Mouse (Mus musculus) intestine, embryonic 16.5 days (tissue): ENCODE data around the gene Cib4. TPM values are rescaled to one million over a fixed set of nuclear protein-coding genes. Genes with fewer than 3 reads are reported as not detected.
A peak's percentile ranks its signal among the peaks of the same experiment; 100 is the strongest.

Experiments used
- ATAC-seq: fragments of 200-750 bp; cut with Nextera tagmentation; 2 replicates; pipeline ENCODE4 v1.8.0; 2017; ENCODE audit warnings: moderate TSS enrichment, moderate library complexity
- H3K27ac ChIP-seq: fragments of 300-500 bp; sonication (generic); 2 replicates; pipeline ENCODE4 v1.5.1; 2014; ENCODE audit warnings: mild to moderate bottlenecking, low read length
- H3K27me3 ChIP-seq: fragments of 300-500 bp; sonication (generic); replicated peaks from 2 replicates; pipeline ENCODE4 v1.6.1; 2014; ENCODE audit warnings: low read length, control low read depth, mixed read lengths; ENCODE audit not compliant: control insufficient read depth, insufficient read depth
- H3K36me3 ChIP-seq: fragments of 300-500 bp; sonication (generic); 2 replicates; pipeline ENCODE4 v1.6.1; 2014; ENCODE audit warnings: low read length, control low read depth; ENCODE audit not compliant: control insufficient read depth, insufficient read depth
- H3K4me1 ChIP-seq: fragments of 300-500 bp; sonication (generic); 2 replicates; pipeline ENCODE4 v1.6.1; 2014; ENCODE audit warnings: low read length, control low read depth, mixed read lengths; ENCODE audit not compliant: control insufficient read depth, insufficient read depth
- H3K4me2 ChIP-seq: fragments of 300-500 bp; sonication (generic); 2 replicates; pipeline ENCODE4 v1.6.1; 2014; ENCODE audit warnings: low read depth, low read length, control low read depth
- H3K4me3 ChIP-seq: fragments of 300-500 bp; sonication (generic); 2 replicates; pipeline ENCODE4 v1.5.1; 2014; ENCODE audit warnings: mild to moderate bottlenecking, low read length
- H3K9ac ChIP-seq: fragments of 300-500 bp; sonication (generic); 2 replicates; pipeline ENCODE4 v1.6.1; 2014; ENCODE audit warnings: low read depth, low read length
- H3K9me3 ChIP-seq: fragments of 300-500 bp; sonication (generic); 2 replicates; pipeline ENCODE4 v1.6.1; 2016; ENCODE audit warnings: low read length, control low read depth; ENCODE audit not compliant: control insufficient read depth
- WGBS: fragments of 180-500 bp; shearing (Covaris S2); extraction: QIAGEN DNeasy Blood & Tissue Kit; methylation state at CpG from one replicate; pipeline ENCODE4 v1.1.7; 2014; 5-methylcytosine and 5-hydroxymethylcytosine counted together
- polyA plus RNA-seq: library from polyadenylated mRNA; unstranded; fragments of >200 nt; fragmentation: Nextera tagmentation; extraction: Ambion mirVana; gene quantifications from 2 replicates; pipeline ENCODE4 v1.2.1, GENCODE M21; 2015

Gene Cib4
- polyA plus RNA-seq, 1 experiment from 2014 or later, result not detected

DNA sequence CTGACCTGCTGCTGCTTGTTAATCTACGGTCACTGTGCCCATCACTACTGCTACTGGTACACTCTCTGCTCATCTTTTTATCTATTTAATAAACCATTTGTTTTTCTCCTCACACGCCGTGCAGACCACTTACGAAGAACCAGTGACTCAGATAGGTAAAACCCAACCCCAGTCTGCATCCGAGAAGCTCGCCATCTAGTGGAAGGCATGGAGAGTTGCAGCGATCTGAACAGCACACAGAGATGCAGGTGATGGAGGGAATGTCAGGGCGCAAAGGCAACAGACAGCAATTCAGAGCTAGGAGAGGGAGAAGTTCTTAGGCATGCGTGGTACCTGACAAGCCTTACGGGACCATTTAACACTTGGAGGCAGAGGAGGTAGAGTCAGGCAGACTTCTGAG lies 69.1 kb downstream of the Cib4 start:
- Histone ChIP-seq H3K4me2 (no peak overlapping the region), H3K4me3 (no peak overlapping the region), H3K9ac (no peak overlapping the region), H3K27me3 (no peaks in the 10 kb centered on the region), H3K9me3 (no peaks in the 10 kb centered on the region), H3K36me3 (no peaks in the 10 kb centered on the region), H3K27ac (no peak overlapping the region), H3K4me1 (no peaks in the 10 kb centered on the region)
- ATAC-seq, result no peak
- WGBS, result 44% methylated on average over 10 of the region's 10 CpGs

GRCm38 (mm10) chr5:30472148-30472547 lies 73.5 kb downstream of the Cib4 start:
- Histone ChIP-seq H3K9me3 (no peaks in the 10 kb centered on the region), H3K4me3 (no peak overlapping the region), H3K36me3 (no peaks in the 10 kb centered on the region), H3K9ac (no peak overlapping the region), H3K4me1 (no peaks in the 10 kb centered on the region), H3K27me3 (no peaks in the 10 kb centered on the region), H3K27ac (no peak overlapping the region), H3K4me2 (no peak overlapping the region)
- WGBS, result 44% methylated on average over 5 of the region's 5 CpGs
- ATAC-seq, result no peak

- Histone ChIP-seq H3K4me1 (peaks cover 2% of the 10 kb centered on the region; the same call in 1 of the 2 replicates), H3K27me3 (no peaks in the 10 kb centered on the region; the same call in 1 of the 2 replicates), H3K9ac (no peak overlapping the region), H3K27ac (no peak overlapping the region), H3K4me3 (no peak overlapping the region), H3K4me2 (no peak overlapping the region), H3K36me3 (no peaks in the 10 kb centered on the region), H3K9me3 (no peaks in the 10 kb centered on the region)
- no peak for ATAC-seq
- WGBS, result 65% methylated on average over 6 of the region's 6 CpGs
These were observed 75.2 kb downstream of the Cib4 start for GRCm38 (mm10) chr5:30470454-30470853.

DNA sequence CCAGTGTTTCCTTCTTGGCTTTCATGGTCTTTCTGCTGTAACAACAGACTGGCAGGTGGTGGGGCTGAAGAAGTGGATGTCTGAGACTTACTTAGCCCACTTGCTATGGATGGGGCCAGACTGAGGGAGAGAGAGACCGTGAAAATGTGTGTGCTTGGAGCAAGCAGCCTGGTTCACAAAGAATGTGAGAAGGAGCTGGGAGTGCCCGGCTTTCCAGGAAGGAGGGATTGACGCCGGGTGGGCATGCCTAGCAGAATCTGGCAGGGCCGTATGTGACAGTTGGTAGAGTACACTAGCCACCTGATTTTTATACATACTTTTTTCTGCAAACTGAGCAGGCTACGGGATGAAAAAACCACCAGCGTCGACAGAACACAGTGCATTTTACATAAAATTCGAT lies 79.3 kb downstream of the Cib4 start:
- H3K9me3 ChIP-seq, result no peaks in the 10 kb centered on the region
- H3K27ac ChIP-seq, result no peak overlapping the region
- WGBS, result 36% methylated on average over 9 of the region's 9 CpGs
- H3K27me3 ChIP-seq, result peaks cover 2% of the 10 kb centered on the region; the same call in 1 of the 2 replicates
- H3K36me3 ChIP-seq, result no peaks in the 10 kb centered on the region
- no peak for ATAC-seq
- peaks cover 5% of the 10 kb centered on the region; the same call in 1 of the 2 replicates for H3K4me1 ChIP-seq
- H3K4me3 ChIP-seq, result peak overlapping the region; percentile 21
- H3K9ac ChIP-seq, result peak overlapping the region; percentile 20; the same call in 1 of the 2 replicates
- H3K4me2 ChIP-seq, result peak overlapping the region; percentile 45

DNA sequence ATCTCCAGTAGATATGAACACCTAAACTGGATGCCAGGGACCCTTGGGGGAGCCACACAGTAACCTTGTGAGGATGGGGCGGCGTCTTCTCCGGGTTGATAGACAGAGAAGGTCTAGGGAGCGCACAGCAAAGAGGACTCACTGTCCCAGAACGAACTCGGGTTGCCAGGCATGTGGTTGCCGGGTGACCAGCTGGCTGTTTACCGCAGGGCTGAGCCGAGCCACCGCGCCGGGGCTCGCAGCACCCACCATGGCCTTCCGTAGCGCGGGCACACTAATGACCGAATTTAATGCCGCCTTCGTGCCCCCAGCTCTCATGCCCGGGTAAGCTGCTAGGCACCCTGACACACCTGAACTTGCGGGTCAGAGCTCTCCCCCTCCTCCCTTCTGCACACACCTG lies 79.8 kb downstream of the Cib4 start, which contains the start of gene 1700001C02Rik:
Gene 1700001C02Rik, plus strand, starts transcription at position 187 of the 400 bp plus-strand sequence.
- H3K36me3 ChIP-seq, result no peaks in the 10 kb centered on the region

GRCm38 (mm10) chr5:30461821-30462220 lies 83.8 kb downstream of the Cib4 start, which contains the start of gene Otof:
TSS of gene Otof (minus strand) at chr5:30461932.
- Histone ChIP-seq H3K27ac (no peak within 1 kb of the TSS), H3K9ac (0 out of 2 replicates have a peak within 1 kb of the TSS, but pooled peaks have one; percentile 22), H3K4me2 (no peak within 1 kb of the TSS), H3K36me3 (no peaks in the 10 kb centered on the region), H3K27me3 (peaks cover 5% of the 10 kb centered on the region; the same call in 1 of the 2 replicates), H3K4me1 (peaks cover 5% of the 10 kb centered on the region; the same call in 1 of the 2 replicates), H3K9me3 (no peaks in the 10 kb centered on the region), H3K4me3 (no peak within 1 kb of the TSS)
- ATAC-seq, result peak; percentile 55
- 16% methylated on average over 12 of the region's 12 CpGs for WGBS

More for the DNA sequence above, 79.8 kb downstream of the Cib4 start, which contains the start of gene 1700001C02Rik:
- H3K9me3 ChIP-seq, result no peaks in the 10 kb centered on the region
- H3K4me3 ChIP-seq, result peak within 1 kb of the TSS; percentile 21
- H3K27me3 ChIP-seq, result peaks cover 5% of the 10 kb centered on the region; the same call in 1 of the 2 replicates
- 16% methylated on average over 21 of the region's 21 CpGs for WGBS
- H3K27ac ChIP-seq, result no peak within 1 kb of the TSS
- peak within 1 kb of the TSS; percentile 45 for H3K4me2 ChIP-seq
- peaks cover 5% of the 10 kb centered on the region; the same call in 1 of the 2 replicates for H3K4me1 ChIP-seq
- H3K9ac ChIP-seq, result peak within 1 kb of the TSS; percentile 20; the same call in 1 of the 2 replicates
- ATAC-seq, result no peak

DNA sequence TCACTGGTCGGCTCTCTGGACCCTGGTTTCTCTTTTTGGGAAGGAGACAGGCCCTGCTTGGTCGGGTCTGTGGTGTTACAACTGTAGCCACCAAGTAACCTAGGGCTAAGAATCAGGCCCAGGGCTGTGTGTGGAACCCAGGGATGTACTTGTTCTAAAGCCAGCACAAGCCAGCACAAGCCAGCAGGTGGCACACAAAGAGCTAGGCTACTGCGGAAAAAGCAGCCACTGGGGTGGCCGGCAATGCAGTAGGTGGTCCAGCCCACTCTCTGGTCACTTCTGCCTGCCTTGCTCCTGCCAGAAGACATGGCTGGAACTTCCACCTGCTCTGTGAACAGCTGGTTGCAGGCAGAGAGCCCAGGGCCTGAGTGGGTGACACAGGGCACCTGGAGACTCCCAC lies 85.5 kb downstream of the Cib4 start:
- 46% methylated on average over 4 of the region's 4 CpGs for WGBS
- Histone ChIP-seq H3K9ac (no peak overlapping the region), H3K27ac (no peak overlapping the region), H3K27me3 (0 out of 2 replicates have a peak, but pooled peaks cover 5% of the 10 kb centered on the region), H3K9me3 (no peaks in the 10 kb centered on the region), H3K36me3 (no peaks in the 10 kb centered on the region), H3K4me2 (no peak overlapping the region), H3K4me1 (peaks cover 3% of the 10 kb centered on the region; the same call in 1 of the 2 replicates), H3K4me3 (no peak overlapping the region)
- ATAC-seq, result no peak

- H3K9ac ChIP-seq, result no peak overlapping the region
- no peak overlapping the region for H3K4me3 ChIP-seq
- WGBS, result 59% methylated on average over 6 of the region's 6 CpGs
- H3K36me3 ChIP-seq, result no peaks in the 10 kb centered on the region
- no peaks in the 10 kb centered on the region for H3K27me3 ChIP-seq
- H3K4me2 ChIP-seq, result no peak overlapping the region
- no peaks in the 10 kb centered on the region for H3K9me3 ChIP-seq
- H3K4me1 ChIP-seq, result no peaks in the 10 kb centered on the region; the same call in 1 of the 2 replicates
- ATAC-seq, result no peak
- no peak overlapping the region for H3K27ac ChIP-seq
These were observed 89.6 kb downstream of the Cib4 start for GRCm38 (mm10) chr5:30456056-30456455.

- H3K36me3 ChIP-seq, result no peaks in the 10 kb centered on the region
- H3K9ac ChIP-seq, result no peak overlapping the region
- no peak for ATAC-seq
- H3K9me3 ChIP-seq, result no peaks in the 10 kb centered on the region
- H3K4me3 ChIP-seq, result no peak overlapping the region
- no peak overlapping the region for H3K4me2 ChIP-seq
- H3K27ac ChIP-seq, result no peak overlapping the region
- no peaks in the 10 kb centered on the region for H3K4me1 ChIP-seq
- 78% methylated on average over 13 of the region's 13 CpGs for WGBS
- no peaks in the 10 kb centered on the region for H3K27me3 ChIP-seq
These were observed 101.2 kb downstream of the Cib4 start for GRCm38 (mm10) chr5:30444327-30444895.
